Mouse (Mus musculus): ENCODE measurements around the gene Rbsn. TPM values are rescaled to one million over a fixed set of nuclear protein-coding genes. Genes with fewer than 3 reads are reported as not detected.

Rbsn gene
- polyA plus RNA-seq, 1 experiment from 2014 or later: 12.7 TPM

- H3K9me3 ChIP-seq (ENCODE audit: control insufficient read depth, low read length): no peaks in the 10 kb centered on the region
- H3K36me3 ChIP-seq (ENCODE audit: control insufficient read depth, insufficient read depth, low read length): 0 out of 2 replicates have a peak, but pooled peaks cover 2% of the 10 kb centered on the region
- DNase-seq (ENCODE audit: low spot score) (peak; percentile 38), ATAC-seq (replicated peaks; ENCODE audit: low FRiP score) (peak; percentile 41)
- under 1% methylated on average over 48 of the region's 48 CpGs for WGBS
- H3K27me3 ChIP-seq (replicated peaks; ENCODE audit: control insufficient read depth, insufficient read depth, low read length): no peaks in the 10 kb centered on the region
- peak overlapping the region; percentile 74; the same call in 1 of the 2 replicates for H3K27ac ChIP-seq (ENCODE audit: low read depth, low read length)
- peak overlapping the region; percentile 87 for H3K4me2 ChIP-seq
- H3K4me1 ChIP-seq (replicated peaks; ENCODE audit: control insufficient read depth, insufficient read depth, low read length): peaks cover 9% of the 10 kb centered on the region
- peak overlapping the region; percentile 87 for H3K9ac ChIP-seq (ENCODE audit: low read depth, low read length)
- peak overlapping the region; percentile 89 for H3K4me3 ChIP-seq (ENCODE audit: low read depth, low read length)
Observed at GRCm38 (mm10) chr6:92214055-92214772, 511 bp downstream of the Rbsn start.

GRCm38 (mm10) chr6:92199414-92199813 lies 15.3 kb downstream of the Rbsn start:
- Histone ChIP-seq H3K4me1 (replicated peaks; ENCODE audit: control insufficient read depth, insufficient read depth, low read length) (no peaks in the 10 kb centered on the region), H3K9ac (ENCODE audit: low read depth, low read length) (no peak overlapping the region), H3K27ac (ENCODE audit: low read depth, low read length) (no peak overlapping the region), H3K36me3 (ENCODE audit: control insufficient read depth, insufficient read depth, low read length) (peaks cover 23% of the 10 kb centered on the region; the same call in 1 of the 2 replicates), H3K9me3 (ENCODE audit: control insufficient read depth, low read length) (no peaks in the 10 kb centered on the region), H3K4me2 (no peak overlapping the region), H3K4me3 (ENCODE audit: low read depth, low read length) (no peak overlapping the region), H3K27me3 (replicated peaks; ENCODE audit: control insufficient read depth, insufficient read depth, low read length) (no peaks in the 10 kb centered on the region)
- WGBS: 88% methylated on average over 8 of the region's 8 CpGs
- ATAC-seq (replicated peaks; ENCODE audit: low FRiP score) (no peak), DNase-seq (ENCODE audit: low spot score) (no peak)

- Histone ChIP-seq H3K4me2 (peak overlapping the region; percentile 92), H3K4me3 (ENCODE audit: low read depth, low read length) (peak overlapping the region; percentile 93), H3K4me1 (replicated peaks; ENCODE audit: control insufficient read depth, insufficient read depth, low read length) (peaks cover 8% of the 10 kb centered on the region), H3K36me3 (ENCODE audit: control insufficient read depth, insufficient read depth, low read length) (peaks cover 14% of the 10 kb centered on the region), H3K9me3 (ENCODE audit: control insufficient read depth, low read length) (no peaks in the 10 kb centered on the region), H3K9ac (ENCODE audit: low read depth, low read length) (peak overlapping the region; percentile 90), H3K27me3 (replicated peaks; ENCODE audit: control insufficient read depth, insufficient read depth, low read length) (no peaks in the 10 kb centered on the region), H3K27ac (ENCODE audit: low read depth, low read length) (0 out of 2 replicates have a peak overlapping the region, but pooled peaks have one; percentile 38)
- ATAC-seq (replicated peaks; ENCODE audit: low FRiP score) (peak; percentile 68), DNase-seq (ENCODE audit: low spot score) (no peak)
- 5% methylated on average over 10 of the region's 10 CpGs for WGBS
Observed at GRCm38 (mm10) chr6:92184178-92184577, 30.5 kb downstream of the Rbsn start.

- Histone ChIP-seq H3K4me1 (replicated peaks; ENCODE audit: control insufficient read depth, insufficient read depth, low read length) (peaks cover 8% of the 10 kb centered on the region), H3K4me3 (ENCODE audit: low read depth, low read length) (peak within 1 kb of the TSS; percentile 93), H3K36me3 (ENCODE audit: control insufficient read depth, insufficient read depth, low read length) (peaks cover 16% of the 10 kb centered on the region), H3K27ac (ENCODE audit: low read depth, low read length) (peak within 1 kb of the TSS; percentile 38; the same call in 1 of the 2 replicates), H3K9ac (ENCODE audit: low read depth, low read length) (peak within 1 kb of the TSS; percentile 90), H3K9me3 (ENCODE audit: control insufficient read depth, low read length) (no peaks in the 10 kb centered on the region), H3K4me2 (peak within 1 kb of the TSS; percentile 92), H3K27me3 (replicated peaks; ENCODE audit: control insufficient read depth, insufficient read depth, low read length) (no peaks in the 10 kb centered on the region)
- peak; percentile 84 for DNase-seq (ENCODE audit: low spot score)
- peak; percentile 90 for ATAC-seq (replicated peaks; ENCODE audit: low FRiP score)
- WGBS: under 1% methylated on average over 42 of the region's 42 CpGs
Observed at GRCm38 (mm10) chr6:92183621-92184131, 31.0 kb downstream of the Rbsn start, which contains the start of gene Mrps25. Gene Mrps25 (minus strand): TSS chr6:92184033.

GRCm38 (mm10) chr6:92176450-92176849 lies 38.3 kb downstream of the Rbsn start:
- H3K27me3 ChIP-seq (replicated peaks; ENCODE audit: control insufficient read depth, insufficient read depth, low read length): no peaks in the 10 kb centered on the region
- H3K4me2 ChIP-seq: no peak overlapping the region
- H3K27ac ChIP-seq (ENCODE audit: low read depth, low read length): no peak overlapping the region
- no peaks in the 10 kb centered on the region for H3K4me1 ChIP-seq (replicated peaks; ENCODE audit: control insufficient read depth, insufficient read depth, low read length)
- H3K9ac ChIP-seq (ENCODE audit: low read depth, low read length): no peak overlapping the region
- H3K36me3 ChIP-seq (ENCODE audit: control insufficient read depth, insufficient read depth, low read length): peaks cover 43% of the 10 kb centered on the region
- H3K9me3 ChIP-seq (ENCODE audit: control insufficient read depth, low read length): no peaks in the 10 kb centered on the region
- ATAC-seq (replicated peaks; ENCODE audit: low FRiP score): no peak
- H3K4me3 ChIP-seq (ENCODE audit: low read depth, low read length): no peak overlapping the region
- DNase-seq (ENCODE audit: low spot score): no peak
- 81% methylated on average over 1 of the region's 1 CpGs for WGBS

GRCm38 (mm10) chr6:92162724-92163123 lies 52.0 kb downstream of the Rbsn start:
- DNase-seq (ENCODE audit: low spot score): no peak
- H3K36me3 ChIP-seq (ENCODE audit: control insufficient read depth, insufficient read depth, low read length): peaks cover 33% of the 10 kb centered on the region
- WGBS: 73% methylated on average over 1 of the region's 1 CpGs
- no peak overlapping the region for H3K9ac ChIP-seq (ENCODE audit: low read depth, low read length)
- H3K9me3 ChIP-seq (ENCODE audit: control insufficient read depth, low read length): no peaks in the 10 kb centered on the region
- H3K27ac ChIP-seq (ENCODE audit: low read depth, low read length): no peak overlapping the region
- no peak for ATAC-seq (replicated peaks; ENCODE audit: low FRiP score)
- H3K4me2 ChIP-seq: no peak overlapping the region
- H3K4me3 ChIP-seq (ENCODE audit: low read depth, low read length): no peak overlapping the region
- H3K27me3 ChIP-seq (replicated peaks; ENCODE audit: control insufficient read depth, insufficient read depth, low read length): no peaks in the 10 kb centered on the region
- no peaks in the 10 kb centered on the region for H3K4me1 ChIP-seq (replicated peaks; ENCODE audit: control insufficient read depth, insufficient read depth, low read length)

GRCm38 (mm10) chr6:92158801-92159200 lies 55.9 kb downstream of the Rbsn start:
- Histone ChIP-seq H3K36me3 (ENCODE audit: control insufficient read depth, insufficient read depth, low read length) (peaks cover 47% of the 10 kb centered on the region), H3K9me3 (ENCODE audit: control insufficient read depth, low read length) (no peaks in the 10 kb centered on the region), H3K4me3 (ENCODE audit: low read depth, low read length) (no peak overlapping the region), H3K4me1 (replicated peaks; ENCODE audit: control insufficient read depth, insufficient read depth, low read length) (no peaks in the 10 kb centered on the region), H3K27ac (ENCODE audit: low read depth, low read length) (no peak overlapping the region), H3K4me2 (no peak overlapping the region), H3K27me3 (replicated peaks; ENCODE audit: control insufficient read depth, insufficient read depth, low read length) (no peaks in the 10 kb centered on the region), H3K9ac (ENCODE audit: low read depth, low read length) (no peak overlapping the region)
- no peak for DNase-seq (ENCODE audit: low spot score)
- ATAC-seq (replicated peaks; ENCODE audit: low FRiP score): no peak
- WGBS: 90% methylated on average over 3 of the region's 3 CpGs

GRCm38 (mm10) chr6:92153774-92154173 lies 61.0 kb downstream of the Rbsn start:
- DNase-seq (ENCODE audit: low spot score) (no peak), ATAC-seq (replicated peaks; ENCODE audit: low FRiP score) (no peak)
- Histone ChIP-seq H3K27ac (ENCODE audit: low read depth, low read length) (no peak overlapping the region), H3K9me3 (ENCODE audit: control insufficient read depth, low read length) (no peaks in the 10 kb centered on the region), H3K36me3 (ENCODE audit: control insufficient read depth, insufficient read depth, low read length) (peaks cover 34% of the 10 kb centered on the region), H3K4me3 (ENCODE audit: low read depth, low read length) (no peak overlapping the region), H3K9ac (ENCODE audit: low read depth, low read length) (no peak overlapping the region), H3K4me2 (no peak overlapping the region), H3K4me1 (replicated peaks; ENCODE audit: control insufficient read depth, insufficient read depth, low read length) (no peaks in the 10 kb centered on the region), H3K27me3 (replicated peaks; ENCODE audit: control insufficient read depth, insufficient read depth, low read length) (no peaks in the 10 kb centered on the region)
- 74% methylated on average over 1 of the region's 1 CpGs for WGBS

- WGBS: 95% methylated on average over 4 of the region's 4 CpGs
- Histone ChIP-seq H3K9me3 (ENCODE audit: control insufficient read depth, low read length) (no peaks in the 10 kb centered on the region), H3K4me3 (ENCODE audit: low read depth, low read length) (no peak overlapping the region), H3K36me3 (ENCODE audit: control insufficient read depth, insufficient read depth, low read length) (peaks cover 11% of the 10 kb centered on the region; the same call in 1 of the 2 replicates), H3K27ac (ENCODE audit: low read depth, low read length) (no peak overlapping the region), H3K27me3 (replicated peaks; ENCODE audit: control insufficient read depth, insufficient read depth, low read length) (no peaks in the 10 kb centered on the region), H3K4me2 (no peak overlapping the region), H3K4me1 (replicated peaks; ENCODE audit: control insufficient read depth, insufficient read depth, low read length) (no peaks in the 10 kb centered on the region), H3K9ac (ENCODE audit: low read depth, low read length) (no peak overlapping the region)
- ATAC-seq (replicated peaks; ENCODE audit: low FRiP score) (no peak), DNase-seq (ENCODE audit: low spot score) (no peak)
Observed at GRCm38 (mm10) chr6:92145881-92146280, 68.8 kb downstream of the Rbsn start.
